Mouse (Mus musculus): ENCODE measurements around the gene Olfr808. TPM values are rescaled to one million over a fixed set of nuclear protein-coding genes. Genes with fewer than 3 reads are reported as not detected.

Olfr808 gene
- not detected in 2 replicates for polyA plus RNA-seq (2016; fragmentation: Nextera tagmentation; extraction: Ambion mirVana)

DNA sequence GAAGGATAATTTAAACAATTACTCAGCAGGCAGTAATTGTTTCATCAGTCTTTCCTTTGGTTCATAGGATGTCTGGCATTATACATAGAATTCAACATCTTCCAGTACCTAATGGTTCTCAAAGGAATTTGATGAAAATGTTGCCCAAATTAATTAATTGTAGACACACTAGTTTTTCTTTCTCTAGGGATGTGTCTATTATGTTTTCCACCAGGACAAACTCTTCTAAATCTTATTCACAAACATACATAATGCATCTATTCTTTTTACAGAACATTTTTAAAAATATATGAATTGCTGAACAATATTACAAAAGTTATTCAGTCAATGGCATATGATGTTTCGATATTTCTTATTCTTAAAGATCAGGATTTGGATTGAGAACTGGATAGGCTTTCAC lies at the start of gene Olfr808:
Gene Olfr808 (plus strand): TSS at position 301 of the 400 bp plus-strand sequence.
- WGBS (ENCODE audit: insufficient replicate concordance) = 63% methylated on average over 1 of the region's 1 CpGs
- no peak within 1 kb of the TSS for H3K27ac ChIP-seq
- H3K36me3 ChIP-seq = no peaks in the 10 kb centered on the region
- ATAC-seq = no peak
- H3K4me3 ChIP-seq = no peak within 1 kb of the TSS
- H3K9ac ChIP-seq = no peak within 1 kb of the TSS
- H3K9me3 ChIP-seq (replicated peaks) = no peaks in the 10 kb centered on the region
- H3K27me3 ChIP-seq (replicated peaks) = no peaks in the 10 kb centered on the region
- H3K4me2 ChIP-seq = no peak within 1 kb of the TSS
- no peaks in the 10 kb centered on the region for H3K4me1 ChIP-seq

GRCm38 (mm10) chr10:129729275-129729674 lies 36.0 kb upstream of the Olfr808 start, which contains the start of gene Olfr805:
Olfr805 (minus strand) TSS chr10:129729375.
- Histone ChIP-seq H3K9ac (no peak within 1 kb of the TSS), H3K27me3 (replicated peaks) (no peaks in the 10 kb centered on the region), H3K27ac (no peak within 1 kb of the TSS), H3K4me3 (no peak within 1 kb of the TSS), H3K4me1 (no peaks in the 10 kb centered on the region), H3K9me3 (replicated peaks) (no peaks in the 10 kb centered on the region), H3K4me2 (no peak within 1 kb of the TSS), H3K36me3 (no peaks in the 10 kb centered on the region)
- WGBS (ENCODE audit: insufficient replicate concordance) = 76% methylated on average over 2 of the region's 2 CpGs
- ATAC-seq = no peak

DNA sequence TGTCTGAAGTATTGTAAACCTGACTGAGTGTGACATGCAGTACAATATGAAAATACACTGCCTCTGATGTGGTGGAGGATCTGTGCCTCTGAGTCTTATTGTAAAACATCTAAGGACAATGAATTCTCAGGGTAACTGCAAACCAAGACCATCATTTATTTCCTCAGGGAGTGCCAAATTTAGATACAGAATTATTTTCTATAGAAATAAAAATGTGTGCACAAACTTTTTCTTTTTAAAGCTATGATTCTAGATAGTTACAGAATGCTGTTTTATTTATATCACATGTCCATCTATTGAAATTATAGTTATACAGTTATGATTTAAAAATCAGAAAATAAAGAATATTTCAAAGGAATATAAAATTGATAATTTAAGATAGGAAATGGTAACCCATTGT lies 23.5 kb upstream of the Olfr808 start, which contains the start of gene Olfr806:
Gene Olfr806 (minus strand): TSS at position 101 of the 400 bp plus-strand sequence.
- no peaks in the 10 kb centered on the region for H3K27me3 ChIP-seq (replicated peaks)
- no peak within 1 kb of the TSS for H3K9ac ChIP-seq
- no peak for ATAC-seq
- H3K27ac ChIP-seq = no peak within 1 kb of the TSS
- no peak within 1 kb of the TSS for H3K4me2 ChIP-seq
- H3K4me3 ChIP-seq = no peak within 1 kb of the TSS
- H3K36me3 ChIP-seq = no peaks in the 10 kb centered on the region
- no peaks in the 10 kb centered on the region for H3K4me1 ChIP-seq
- no peaks in the 10 kb centered on the region for H3K9me3 ChIP-seq (replicated peaks)

DNA sequence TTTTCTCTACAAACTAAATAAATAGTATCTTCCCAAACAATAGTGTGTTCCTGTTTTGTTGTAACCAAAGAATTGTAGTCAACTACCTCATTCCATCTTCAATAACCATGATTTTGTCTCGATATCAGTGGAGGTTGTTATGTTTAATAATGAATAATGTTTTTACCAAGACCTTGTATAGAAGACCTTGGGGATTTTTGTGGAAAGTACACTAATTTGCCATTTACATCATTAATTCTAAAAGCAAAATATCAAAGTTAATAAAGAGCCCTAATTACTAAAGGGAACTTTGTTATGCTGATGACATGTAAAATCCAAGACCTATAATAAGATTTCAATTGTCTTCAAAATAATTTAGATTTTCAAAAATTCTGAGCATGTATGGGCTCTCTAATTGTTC lies 7.6 kb upstream of the Olfr808 start, which contains the start of gene Olfr807:
Gene Olfr807 (minus strand): TSS at position 101 of the 400 bp plus-strand sequence.
- WGBS (ENCODE audit: insufficient replicate concordance) = 42% methylated on average over 1 of the region's 1 CpGs
- Histone ChIP-seq H3K36me3 (no peaks in the 10 kb centered on the region), H3K9ac (no peak within 1 kb of the TSS), H3K4me2 (no peak within 1 kb of the TSS), H3K9me3 (replicated peaks) (no peaks in the 10 kb centered on the region), H3K4me1 (no peaks in the 10 kb centered on the region), H3K27ac (no peak within 1 kb of the TSS), H3K27me3 (replicated peaks) (no peaks in the 10 kb centered on the region), H3K4me3 (no peak within 1 kb of the TSS)
- no peak for ATAC-seq

DNA sequence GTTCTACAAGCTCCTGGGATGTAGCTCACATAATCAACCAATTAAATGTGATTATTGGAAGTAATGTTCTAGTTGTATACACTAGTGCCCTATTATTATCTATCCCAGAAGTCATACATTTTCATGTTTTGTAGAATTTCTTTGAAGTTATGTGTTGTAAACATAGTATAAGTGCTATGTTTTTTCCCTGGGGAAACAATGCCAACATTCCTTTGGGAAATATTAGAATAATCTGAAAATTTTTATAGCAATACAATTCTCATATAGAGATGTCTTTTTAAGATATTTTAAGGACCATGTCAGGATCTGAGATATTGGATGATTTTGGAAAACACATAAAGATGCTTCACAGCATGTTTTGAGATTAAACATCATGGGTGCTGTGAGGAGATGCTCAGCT lies 9.1 kb downstream of the Olfr808 start, which contains the start of gene Olfr809:
Gene Olfr809 (plus strand): TSS at position 301 of the 400 bp plus-strand sequence.
- Histone ChIP-seq H3K27me3 (replicated peaks) (no peaks in the 10 kb centered on the region), H3K9me3 (replicated peaks) (no peaks in the 10 kb centered on the region), H3K9ac (no peak within 1 kb of the TSS), H3K27ac (no peak within 1 kb of the TSS), H3K4me2 (no peak within 1 kb of the TSS), H3K4me1 (no peaks in the 10 kb centered on the region), H3K36me3 (no peaks in the 10 kb centered on the region), H3K4me3 (no peak within 1 kb of the TSS)
- no peak for ATAC-seq

DNA sequence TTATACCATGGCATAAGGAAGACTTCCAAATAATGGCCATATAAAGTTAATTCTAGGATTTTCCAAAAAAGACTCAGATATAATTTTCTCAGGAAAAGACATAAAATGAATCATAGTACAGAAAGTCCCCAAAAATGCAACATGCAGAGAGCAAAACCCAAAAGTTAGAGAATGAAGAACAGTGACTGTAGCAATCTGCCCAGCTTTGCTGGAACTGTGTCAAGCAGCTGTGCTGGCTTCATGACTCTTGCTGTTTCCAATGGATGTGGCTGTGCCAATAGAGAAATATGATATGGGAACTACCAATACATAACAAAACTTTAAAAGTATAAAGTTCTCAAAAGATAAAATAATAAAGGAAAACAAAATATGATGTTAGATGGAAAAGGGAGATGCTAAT lies 12.8 kb downstream of the Olfr808 start:
- no peak for ATAC-seq
- Histone ChIP-seq H3K4me2 (no peak overlapping the region), H3K4me1 (no peaks in the 10 kb centered on the region), H3K9ac (no peak overlapping the region), H3K27me3 (replicated peaks) (no peaks in the 10 kb centered on the region), H3K4me3 (no peak overlapping the region), H3K27ac (no peak overlapping the region), H3K9me3 (replicated peaks) (no peaks in the 10 kb centered on the region), H3K36me3 (no peaks in the 10 kb centered on the region)

DNA sequence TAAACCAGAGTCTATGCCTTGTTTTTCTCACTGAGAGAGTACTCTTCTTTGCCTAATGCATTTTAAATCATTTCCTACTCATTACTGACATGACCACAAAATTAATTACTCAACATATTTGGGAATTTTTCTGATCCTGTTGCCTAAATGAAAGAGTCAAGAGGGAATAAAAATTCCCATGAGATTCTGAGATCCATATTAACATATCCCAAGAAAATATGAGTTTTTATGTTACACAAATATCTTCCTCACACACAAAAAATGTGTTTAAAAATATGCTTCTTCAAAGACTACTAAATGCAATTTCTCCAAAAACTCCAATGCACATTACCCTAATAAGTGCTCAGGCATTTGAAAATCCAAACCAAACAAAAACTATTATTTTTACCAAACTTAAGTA lies 29.5 kb downstream of the Olfr808 start, which contains the start of gene Olfr810:
Gene Olfr810 (minus strand): TSS at position 101 of the 400 bp plus-strand sequence.
- H3K9me3 ChIP-seq (replicated peaks) = no peaks in the 10 kb centered on the region
- no peaks in the 10 kb centered on the region for H3K36me3 ChIP-seq
- no peak within 1 kb of the TSS for H3K9ac ChIP-seq
- ATAC-seq = no peak
- H3K27me3 ChIP-seq (replicated peaks) = no peaks in the 10 kb centered on the region
- H3K4me1 ChIP-seq = no peaks in the 10 kb centered on the region
- no peak within 1 kb of the TSS for H3K4me3 ChIP-seq
- H3K4me2 ChIP-seq = no peak within 1 kb of the TSS
- no peak within 1 kb of the TSS for H3K27ac ChIP-seq

DNA sequence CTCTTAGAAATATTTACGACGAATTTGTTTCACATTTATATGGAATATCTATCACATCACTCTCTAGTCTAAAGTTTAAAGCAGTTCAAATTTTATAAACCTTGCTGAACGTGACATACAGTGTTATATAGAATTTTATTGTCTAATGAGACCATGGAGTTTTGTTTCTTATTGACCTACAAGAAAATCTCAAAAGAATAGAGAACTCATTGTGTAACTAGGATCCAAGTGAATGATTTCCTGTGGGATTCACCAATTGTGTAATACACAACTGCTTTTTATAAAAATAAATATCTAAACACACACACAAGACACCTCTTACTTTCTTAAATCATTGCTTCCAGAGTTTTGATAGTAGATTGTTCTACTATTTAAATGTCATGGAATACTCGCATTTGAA lies 39.0 kb downstream of the Olfr808 start, which contains the start of gene Olfr811:
Gene Olfr811 (minus strand): TSS at position 101 of the 400 bp plus-strand sequence.
- H3K36me3 ChIP-seq = no peaks in the 10 kb centered on the region
- H3K27ac ChIP-seq = no peak within 1 kb of the TSS
- ATAC-seq = no peak
- H3K9me3 ChIP-seq (replicated peaks) = no peaks in the 10 kb centered on the region
- no peak within 1 kb of the TSS for H3K4me2 ChIP-seq
- no peak within 1 kb of the TSS for H3K4me3 ChIP-seq
- H3K9ac ChIP-seq = no peak within 1 kb of the TSS
- no peaks in the 10 kb centered on the region for H3K4me1 ChIP-seq
- WGBS (ENCODE audit: insufficient replicate concordance) = 65% methylated on average over 4 of the region's 4 CpGs
- H3K27me3 ChIP-seq (replicated peaks) = no peaks in the 10 kb centered on the region

Small RNAs within 50 kb of the gene (microRNA-seq; reads per million reads assigned to microRNA genes)
- not detected for gene Gm24485

Other genes starting within 250 kb of the Olfr808 start
- gene Olfr791, start 243.7 kb upstream of the Olfr808 start, polyA plus RNA-seq (2016; fragmentation: Nextera tagmentation; extraction: Ambion mirVana) = not detected in 2 replicates
- gene Olfr792, start 226.3 kb upstream of the Olfr808 start, polyA plus RNA-seq (2016; fragmentation: Nextera tagmentation; extraction: Ambion mirVana) = not detected in 2 replicates
- gene Olfr794, start 197.8 kb upstream of the Olfr808 start, polyA plus RNA-seq (2016; fragmentation: Nextera tagmentation; extraction: Ambion mirVana) = not detected in 2 replicates
- gene Olfr796, start 152.9 kb upstream of the Olfr808 start, polyA plus RNA-seq (2016; fragmentation: Nextera tagmentation; extraction: Ambion mirVana) = not detected in 2 replicates
- not detected in 2 replicates for gene Olfr798, start 137.5 kb upstream of the Olfr808 start, polyA plus RNA-seq (2016; fragmentation: Nextera tagmentation; extraction: Ambion mirVana)
- not detected in 2 replicates for gene Olfr799, start 128.0 kb upstream of the Olfr808 start, polyA plus RNA-seq (2016; fragmentation: Nextera tagmentation; extraction: Ambion mirVana)
- not detected in 2 replicates for gene Olfr800, start 107.8 kb upstream of the Olfr808 start, polyA plus RNA-seq (2016; fragmentation: Nextera tagmentation; extraction: Ambion mirVana)
- not detected in 2 replicates for gene Olfr801, start 91.6 kb upstream of the Olfr808 start, polyA plus RNA-seq (2016; fragmentation: Nextera tagmentation; extraction: Ambion mirVana)
- not detected in 2 replicates for gene Olfr802, start 77.3 kb upstream of the Olfr808 start, polyA plus RNA-seq (2016; fragmentation: Nextera tagmentation; extraction: Ambion mirVana)
- gene Olfr803, start 71.2 kb upstream of the Olfr808 start, polyA plus RNA-seq (2016; fragmentation: Nextera tagmentation; extraction: Ambion mirVana) = not detected in 2 replicates
- not detected in 2 replicates for gene Olfr804, start 62.3 kb upstream of the Olfr808 start, polyA plus RNA-seq (2016; fragmentation: Nextera tagmentation; extraction: Ambion mirVana)
- not detected in 2 replicates for gene Olfr805, start 36.1 kb upstream of the Olfr808 start, polyA plus RNA-seq (2016; fragmentation: Nextera tagmentation; extraction: Ambion mirVana)
- gene Olfr806, start 23.6 kb upstream of the Olfr808 start, polyA plus RNA-seq (2016; fragmentation: Nextera tagmentation; extraction: Ambion mirVana) = not detected in 2 replicates
- not detected in 2 replicates for gene Olfr807, start 7.7 kb upstream of the Olfr808 start, polyA plus RNA-seq (2016; fragmentation: Nextera tagmentation; extraction: Ambion mirVana)
- not detected in 2 replicates for gene Olfr809, start 9.2 kb downstream of the Olfr808 start, polyA plus RNA-seq (2016; fragmentation: Nextera tagmentation; extraction: Ambion mirVana)
- not detected in 2 replicates for gene Olfr810, start 29.4 kb downstream of the Olfr808 start, polyA plus RNA-seq (2016; fragmentation: Nextera tagmentation; extraction: Ambion mirVana)
- gene Olfr811, start 38.9 kb downstream of the Olfr808 start, polyA plus RNA-seq (2016; fragmentation: Nextera tagmentation; extraction: Ambion mirVana) = not detected in 2 replicates
- not detected in 2 replicates for gene Olfr812, start 80.6 kb downstream of the Olfr808 start, polyA plus RNA-seq (2016; fragmentation: Nextera tagmentation; extraction: Ambion mirVana)
- gene Olfr813, start 89.9 kb downstream of the Olfr808 start, polyA plus RNA-seq (2016; fragmentation: Nextera tagmentation; extraction: Ambion mirVana) = not detected in 2 replicates
- not detected in 2 replicates for gene Olfr814, start 114.4 kb downstream of the Olfr808 start, polyA plus RNA-seq (2016; fragmentation: Nextera tagmentation; extraction: Ambion mirVana)
- gene Olfr815, start 140.4 kb downstream of the Olfr808 start, polyA plus RNA-seq (2016; fragmentation: Nextera tagmentation; extraction: Ambion mirVana) = not detected in 2 replicates
- not detected in 2 replicates for gene Olfr816, start 150.1 kb downstream of the Olfr808 start, polyA plus RNA-seq (2016; fragmentation: Nextera tagmentation; extraction: Ambion mirVana)
- gene Olfr818, start 183.6 kb downstream of the Olfr808 start, polyA plus RNA-seq (2016; fragmentation: Nextera tagmentation; extraction: Ambion mirVana) = not detected in 2 replicates
- not detected in 2 replicates for gene Olfr819, start 201.8 kb downstream of the Olfr808 start, polyA plus RNA-seq (2016; fragmentation: Nextera tagmentation; extraction: Ambion mirVana)
- not detected in 2 replicates for gene Olfr247, start 210.7 kb downstream of the Olfr808 start, polyA plus RNA-seq (2016; fragmentation: Nextera tagmentation; extraction: Ambion mirVana)
- gene Gm10310, start 219.6 kb downstream of the Olfr808 start, polyA plus RNA-seq (2016; fragmentation: Nextera tagmentation; extraction: Ambion mirVana) = not detected in 2 replicates
- not detected in 2 replicates for gene Olfr820, start 247.1 kb downstream of the Olfr808 start, polyA plus RNA-seq (2016; fragmentation: Nextera tagmentation; extraction: Ambion mirVana)